ENCODE assay signal across 8 mouse cellular contexts in genomic region chr6:17725841-17726460, GRCm38 (mm10). TPM values are rescaled to one million over a fixed set of nuclear protein-coding genes. Genes with fewer than 3 reads are reported as not detected.
DNase-seq lines count a peak whose midpoint lies in the region; ATAC-seq and TF ChIP-seq lines count a peak whose summit lies in the region.

No protein-coding gene starts in this region.

- no peak for TF ChIP-seq EP300 in heart, postnatal 0 days (IDR thresholded peaks at IDR 0.05; ENCODE audit: low read depth)

- 0 out of 2 replicates have a peak overlapping the region, but pooled peaks have one; percentile 4 for H3K4me2 ChIP-seq in embryonic facial prominence, embryonic 15.5 days (replicated peaks)
- peak overlapping the region; percentile 33; the same call in 1 of the 2 replicates for H3K4me2 ChIP-seq in heart, postnatal 0 days (ENCODE audit: low read depth, low read length)
- H3K4me2 ChIP-seq in kidney, postnatal 0 days (ENCODE audit: low read length) = no peak overlapping the region
- H3K4me2 ChIP-seq in midbrain, embryonic 16.5 days (ENCODE audit: low read length) = no peak overlapping the region
- H3K4me2 ChIP-seq in stomach, embryonic 16.5 days (ENCODE audit: low read depth, low read length) = peak overlapping the region; percentile 37; the same call in 1 of the 2 replicates

- 40% methylated on average over 7 of the region's 7 CpGs for WGBS in embryonic facial prominence, embryonic 15.5 days
- WGBS in heart, postnatal 0 days = 48% methylated on average over 7 of the region's 7 CpGs
- WGBS in kidney, postnatal 0 days = 44% methylated on average over 7 of the region's 7 CpGs
- 47% methylated on average over 7 of the region's 7 CpGs for WGBS in midbrain, embryonic 16.5 days
- WGBS in stomach, embryonic 16.5 days = 35% methylated on average over 7 of the region's 7 CpGs

- H3K36me3 ChIP-seq in embryonic facial prominence, embryonic 15.5 days = no peaks in the 10 kb centered on the region
- no peaks in the 10 kb centered on the region for H3K36me3 ChIP-seq in heart, postnatal 0 days (replicated peaks; ENCODE audit: control insufficient read depth, insufficient read depth, low read length)
- no peaks in the 10 kb centered on the region for H3K36me3 ChIP-seq in kidney, postnatal 0 days (ENCODE audit: insufficient read depth, low read length)
- H3K36me3 ChIP-seq in midbrain, embryonic 16.5 days (ENCODE audit: control insufficient read depth, insufficient read depth, low read length) = no peaks in the 10 kb centered on the region
- no peaks in the 10 kb centered on the region for H3K36me3 ChIP-seq in stomach, embryonic 16.5 days (ENCODE audit: control insufficient read depth, insufficient read depth, low read length)

- H3K4me1 ChIP-seq in embryonic facial prominence, embryonic 15.5 days = no peaks in the 10 kb centered on the region
- H3K4me1 ChIP-seq in heart, postnatal 0 days (ENCODE audit: control insufficient read depth, insufficient read depth) = no peaks in the 10 kb centered on the region
- no peaks in the 10 kb centered on the region for H3K4me1 ChIP-seq in kidney, postnatal 0 days (replicated peaks; ENCODE audit: insufficient read depth, low read length)
- H3K4me1 ChIP-seq in midbrain, embryonic 16.5 days (ENCODE audit: control insufficient read depth, insufficient read depth, low read length) = no peaks in the 10 kb centered on the region
- H3K4me1 ChIP-seq in stomach, embryonic 16.5 days (ENCODE audit: control insufficient read depth, insufficient read depth, low read length) = no peaks in the 10 kb centered on the region

- H3K9ac ChIP-seq in embryonic facial prominence, embryonic 15.5 days = no peak overlapping the region
- H3K9ac ChIP-seq in heart, postnatal 0 days (replicated peaks; ENCODE audit: low read depth, low read length) = no peak overlapping the region
- H3K9ac ChIP-seq in kidney, postnatal 0 days (ENCODE audit: low read depth, low read length) = no peak overlapping the region
- no peak overlapping the region for H3K9ac ChIP-seq in midbrain, embryonic 16.5 days (ENCODE audit: low read depth, low read length)
- H3K9ac ChIP-seq in stomach, embryonic 16.5 days (ENCODE audit: low read length) = no peak overlapping the region

- H3K27ac ChIP-seq in embryonic facial prominence, embryonic 15.5 days (replicated peaks) = no peak overlapping the region
- no peak overlapping the region for H3K27ac ChIP-seq in heart, postnatal 0 days (ENCODE audit: low read depth)
- H3K27ac ChIP-seq in kidney, postnatal 0 days = no peak overlapping the region
- no peak overlapping the region for H3K27ac ChIP-seq in midbrain, embryonic 16.5 days (ENCODE audit: low read length)
- no peak overlapping the region for H3K27ac ChIP-seq in stomach, embryonic 16.5 days (ENCODE audit: low read length)

- DNase-seq in CD8-positive naive resting alpha-beta T cell, adult 2 months (ENCODE audit: low read depth in 2 of 2, low spot score in 2 of 2) = peak; percentile 23 to 37
- peak; percentile 42 for DNase-seq in adrenal gland, postnatal 25 days
- DNase-seq in heart, postnatal 0 days (ENCODE audit: low spot score) = peak; percentile 74
- peak; percentile 86 for DNase-seq in kidney, postnatal 0 days (ENCODE audit: low spot score)
- peak; percentile 62 for DNase-seq in liver

- no peaks in the 10 kb centered on the region for H3K27me3 ChIP-seq in embryonic facial prominence, embryonic 15.5 days
- H3K27me3 ChIP-seq in heart, postnatal 0 days (ENCODE audit: control insufficient read depth, insufficient read depth, low read length) = no peaks in the 10 kb centered on the region
- no peaks in the 10 kb centered on the region for H3K27me3 ChIP-seq in kidney, postnatal 0 days (ENCODE audit: insufficient read depth, low read length)
- no peaks in the 10 kb centered on the region for H3K27me3 ChIP-seq in midbrain, embryonic 16.5 days (ENCODE audit: control insufficient read depth, insufficient read depth, low read depth, low read length)
- no peaks in the 10 kb centered on the region for H3K27me3 ChIP-seq in stomach, embryonic 16.5 days (ENCODE audit: control insufficient read depth, insufficient read depth, low read length)

- TF ChIP-seq CTCF in heart, postnatal 0 days (IDR thresholded peaks at IDR 0.05; ENCODE audit: low read depth) = peak; percentile 94
- TF ChIP-seq CTCF in kidney, postnatal 0 days (IDR thresholded peaks at IDR 0.05; ENCODE audit: low read depth) = peak; percentile 93

- ATAC-seq in embryonic facial prominence, embryonic 15.5 days (ENCODE audit: insufficient number of reproducible peaks, low FRiP score, low TSS enrichment, low read depth) = peak; percentile 51; the same call in 1 of the 2 replicates
- peak; percentile 63; the same call in 1 of the 2 replicates for ATAC-seq in heart, postnatal 0 days (ENCODE audit: insufficient read depth, low read depth)
- peak; percentile 54; the same call in 1 of the 2 replicates for ATAC-seq in kidney, postnatal 0 days (replicated peaks; ENCODE audit: low FRiP score, low read depth)
- ATAC-seq in midbrain, embryonic 16.5 days = peak; percentile 71
- no peak for ATAC-seq in stomach, embryonic 16.5 days (ENCODE audit: insufficient read depth, low FRiP score)

- H3K9me3 ChIP-seq in embryonic facial prominence, embryonic 15.5 days (replicated peaks) = no peaks in the 10 kb centered on the region
- H3K9me3 ChIP-seq in heart, postnatal 0 days (replicated peaks; ENCODE audit: control insufficient read depth, low read length) = no peaks in the 10 kb centered on the region
- H3K9me3 ChIP-seq in kidney, postnatal 0 days (replicated peaks; ENCODE audit: low read length) = no peaks in the 10 kb centered on the region
- no peaks in the 10 kb centered on the region for H3K9me3 ChIP-seq in midbrain, embryonic 16.5 days (replicated peaks; ENCODE audit: control insufficient read depth, low read length, poor library complexity, severe bottlenecking)
- H3K9me3 ChIP-seq in stomach, embryonic 16.5 days (replicated peaks; ENCODE audit: control insufficient read depth, low read length) = no peaks in the 10 kb centered on the region

- H3K4me3 ChIP-seq in embryonic facial prominence, embryonic 15.5 days (replicated peaks) = no peak overlapping the region
- 0 out of 2 replicates have a peak overlapping the region, but pooled peaks have one; percentile 2 for H3K4me3 ChIP-seq in heart, postnatal 0 days (ENCODE audit: low read depth, low read length)
- H3K4me3 ChIP-seq in kidney, postnatal 0 days (replicated peaks; ENCODE audit: low read depth, low read length) = no peak overlapping the region; the same call in 1 of the 2 replicates
- H3K4me3 ChIP-seq in midbrain, embryonic 16.5 days (ENCODE audit: low read depth, low read length) = no peak overlapping the region
- H3K4me3 ChIP-seq in stomach, embryonic 16.5 days (replicated peaks; ENCODE audit: low read length) = no peak overlapping the region

RNA-seq across cellular contexts. Expression of gene St7, which starts 33.2 kb away (rescaled TPM):
- total RNA-seq in adrenal gland, postnatal 25 days (2021) = 29.0 and 31.5 TPM in 2 replicates
- 23.4 and 29.5 TPM in 2 replicates for polyA plus RNA-seq in embryonic facial prominence, embryonic 15.5 days (2015; fragmentation: Nextera tagmentation; extraction: Ambion mirVana)
- total RNA-seq in heart, postnatal 0 days (2014; rRNA removed; ENCODE audit: low replicate concordance) = 26.0 and 38.5 TPM in 2 replicates
- polyA plus RNA-seq in heart, postnatal 0 days (2015; fragmentation: Nextera tagmentation; extraction: Ambion mirVana) = 17.3 and 17.7 TPM in 2 replicates
- polyA plus RNA-seq in kidney, postnatal 0 days (2015; fragmentation: Nextera tagmentation; extraction: Ambion mirVana) = 18.4 and 19.4 TPM in 2 replicates
- 51.5 and 69.7 TPM in 2 replicates for polyA plus RNA-seq in midbrain, embryonic 16.5 days (2015; fragmentation: Nextera tagmentation; extraction: Ambion mirVana)
- polyA plus RNA-seq in stomach, embryonic 16.5 days (2015; fragmentation: Nextera tagmentation; extraction: Ambion mirVana) = 19.7 and 21.5 TPM in 2 replicates

Comparison
In these comparisons a context has a peak if more than half of its experiments do, and no peak if none do; other contexts are left out.
1. DNase-seq: peak in every context shown above with its lines; median percentile 86 in kidney, postnatal 0 days; 74 in heart, postnatal 0 days; 62 in liver; 42 in adrenal gland, postnatal 25 days; 30 in CD8-positive naive resting alpha-beta T cell, adult 2 months.
2. H3K4me2 ChIP-seq: peak in embryonic facial prominence, embryonic 15.5 days (single experiment), heart, postnatal 0 days (single experiment) and stomach, embryonic 16.5 days (single experiment); none in kidney, postnatal 0 days (single experiment) and midbrain, embryonic 16.5 days (single experiment).